Mouse (Mus musculus) liver (tissue): ENCODE measurements around the gene Alkbh3.

Experiments used
- DNase-seq: peaks from one replicate; pipeline ENCODE4 v3.0.0-alpha.2; 2020; ENCODE audit warnings: mixed read lengths

Alkbh3 gene

DNA sequence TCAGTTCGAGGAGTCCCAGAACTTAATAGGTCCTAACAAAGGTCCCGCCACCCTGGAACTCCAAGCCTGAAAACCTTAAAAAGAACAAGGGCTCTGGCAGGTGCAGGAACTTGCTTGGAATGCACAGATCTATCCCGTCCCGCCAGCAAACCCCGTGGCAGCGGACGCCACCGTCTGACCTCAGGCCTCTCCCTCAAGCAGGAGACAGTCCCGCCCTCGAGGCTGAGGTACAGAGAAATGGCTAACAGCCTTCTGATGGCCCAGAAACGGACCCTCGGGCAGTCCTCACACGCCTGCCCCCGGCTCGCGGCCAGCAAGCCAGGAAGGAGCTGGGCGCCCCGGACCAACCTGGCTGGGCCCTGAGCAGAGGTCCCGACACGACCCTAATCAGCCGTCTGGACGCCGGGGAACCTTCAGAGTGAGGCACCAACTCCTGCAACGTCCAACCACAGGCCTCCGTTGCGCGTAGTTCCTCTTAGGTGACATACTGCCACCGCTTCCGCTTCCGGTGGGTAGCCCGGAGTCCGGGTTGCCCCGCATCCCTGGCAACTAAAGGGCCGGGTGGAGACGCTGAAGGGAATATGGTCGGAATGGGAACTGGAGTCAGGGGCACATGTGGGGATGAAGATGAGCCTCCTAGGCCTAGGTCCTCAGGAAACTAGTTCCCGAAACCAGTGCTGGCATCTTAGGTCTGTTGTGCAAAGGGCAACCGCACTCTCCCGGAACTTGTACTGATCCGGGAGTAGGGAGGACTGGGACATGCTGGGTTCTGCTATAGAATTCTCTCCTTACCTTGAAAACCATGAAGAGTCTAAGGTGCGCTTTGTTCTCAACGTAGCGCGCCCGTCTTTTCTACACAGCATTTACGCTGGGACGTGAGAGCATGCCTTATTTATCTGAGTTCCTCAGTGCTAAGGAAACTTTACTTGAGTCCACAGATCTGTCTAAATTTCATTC lies at the start of gene Alkbh3:
TSS of gene Alkbh3 (minus strand) at position 473 of the 957 bp plus-strand sequence.
- DNase-seq = peak; percentile 89

DNA sequence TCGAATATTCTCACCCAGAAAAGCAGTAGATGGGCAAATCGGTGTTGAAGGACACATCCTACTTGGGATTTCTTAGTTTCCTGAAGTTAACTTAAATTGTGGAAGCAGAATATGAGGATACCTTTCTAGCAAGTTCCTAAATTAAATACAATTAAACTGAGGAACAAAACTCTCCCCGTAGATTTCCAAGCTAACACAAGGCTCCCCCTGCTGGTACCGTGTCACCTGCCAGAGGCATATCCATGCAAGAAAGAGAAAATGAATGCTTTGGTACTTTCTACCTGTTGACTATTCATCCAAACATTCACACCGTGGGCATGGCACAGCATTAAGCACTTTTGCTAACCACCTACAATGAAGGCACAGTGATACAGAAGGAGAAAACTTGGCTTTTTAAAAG lies 48.9 kb upstream of the Alkbh3 start:
- peak; percentile 9 for DNase-seq

DNA sequence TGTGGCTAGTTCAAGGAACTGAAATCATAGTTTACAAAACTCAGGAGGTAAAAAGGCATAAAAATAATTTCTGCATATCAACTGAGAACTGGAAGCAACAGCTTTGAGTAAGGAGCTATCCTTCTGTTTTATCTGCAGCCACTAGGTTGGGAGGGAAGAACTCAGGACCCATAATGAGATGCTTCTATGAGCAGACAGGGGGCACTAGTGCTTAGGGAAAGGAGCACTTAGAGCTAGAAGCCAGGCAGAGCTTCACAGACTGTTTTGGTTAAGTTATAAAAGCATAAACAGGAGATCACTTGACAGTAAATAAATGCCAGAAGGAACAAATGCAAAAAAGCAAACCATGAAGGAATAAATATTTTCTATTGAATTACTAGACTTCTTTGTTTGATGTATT lies 44.2 kb upstream of the Alkbh3 start:
- peak; percentile 9 for DNase-seq

DNA sequence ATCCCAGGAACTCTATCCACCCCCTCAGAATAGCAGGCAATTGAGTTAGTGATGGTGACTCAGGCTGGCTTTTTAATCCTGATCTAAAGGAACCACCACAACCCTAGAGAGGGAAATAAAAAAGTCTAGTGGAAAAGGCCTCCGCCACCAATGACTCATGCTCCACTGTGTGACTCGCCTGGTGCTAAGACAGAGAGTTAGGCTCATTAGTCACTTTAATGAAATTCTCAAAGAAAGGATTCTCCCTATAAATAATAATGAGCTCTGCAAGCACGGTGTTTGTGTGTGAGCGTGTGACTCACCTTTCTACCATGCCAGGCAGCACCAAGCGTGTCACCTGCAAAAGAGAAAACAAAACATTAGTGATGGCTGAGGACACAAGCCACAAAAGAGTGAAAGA lies 41.3 kb upstream of the Alkbh3 start:
- no peak for DNase-seq

DNA sequence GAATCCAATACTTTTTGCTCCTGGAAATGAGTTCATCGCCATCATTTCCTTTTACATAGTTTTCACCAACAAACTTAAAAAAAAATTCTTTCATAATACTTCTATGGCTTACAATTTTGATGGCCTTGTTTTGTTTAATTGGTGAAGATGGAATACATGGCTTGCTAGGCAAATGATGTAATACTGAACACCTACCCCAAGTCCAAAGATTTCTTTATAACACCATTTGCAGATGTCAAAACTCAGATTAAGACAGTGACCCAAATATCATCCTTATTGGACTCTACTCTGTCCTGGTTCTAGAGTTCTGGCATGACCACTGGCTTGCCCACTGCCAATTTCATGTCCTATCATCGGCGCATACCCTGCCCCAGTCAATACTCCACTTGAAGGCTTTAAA lies 40.3 kb upstream of the Alkbh3 start:
- no peak for DNase-seq

DNA sequence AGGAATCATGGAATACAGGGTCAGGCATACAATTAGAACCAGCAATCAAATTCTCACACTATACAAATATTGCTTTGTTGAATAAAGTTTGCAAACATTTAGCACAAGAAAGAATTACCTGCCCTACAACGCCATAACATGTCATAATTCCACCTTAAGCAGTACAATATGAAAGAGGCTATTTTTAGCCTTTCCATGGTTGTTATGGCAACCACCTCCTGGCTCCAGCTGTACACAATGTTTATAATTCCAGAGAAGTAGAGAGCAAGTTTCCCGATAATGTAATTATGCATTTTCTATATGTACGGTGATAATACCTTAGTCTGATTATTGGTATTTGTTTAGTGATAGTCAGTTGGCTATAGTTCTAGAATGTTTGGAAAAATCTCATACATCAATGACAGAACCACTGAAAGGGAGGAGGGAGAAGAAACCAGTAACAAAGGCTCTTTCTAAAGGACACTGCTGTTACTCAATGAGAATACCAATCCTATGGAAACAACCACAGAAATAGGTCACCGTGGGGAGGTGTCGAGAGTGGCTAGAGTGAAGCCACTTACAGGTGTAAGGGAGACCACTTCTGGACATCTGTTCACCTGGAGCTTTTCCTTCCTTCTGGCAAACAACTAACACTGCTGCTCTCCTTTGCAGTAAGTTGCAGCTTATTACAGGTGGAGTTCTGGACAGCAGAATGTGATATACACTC lies 39.0 kb upstream of the Alkbh3 start:
- DNase-seq = no peak

GRCm38 (mm10) chr2:94048733-94049470 lies 38.3 kb upstream of the Alkbh3 start:
- no peak for DNase-seq

- no peak for DNase-seq
Measured at GRCm38 (mm10) chr2:94048271-94048670, 37.7 kb upstream of the Alkbh3 start.

DNA sequence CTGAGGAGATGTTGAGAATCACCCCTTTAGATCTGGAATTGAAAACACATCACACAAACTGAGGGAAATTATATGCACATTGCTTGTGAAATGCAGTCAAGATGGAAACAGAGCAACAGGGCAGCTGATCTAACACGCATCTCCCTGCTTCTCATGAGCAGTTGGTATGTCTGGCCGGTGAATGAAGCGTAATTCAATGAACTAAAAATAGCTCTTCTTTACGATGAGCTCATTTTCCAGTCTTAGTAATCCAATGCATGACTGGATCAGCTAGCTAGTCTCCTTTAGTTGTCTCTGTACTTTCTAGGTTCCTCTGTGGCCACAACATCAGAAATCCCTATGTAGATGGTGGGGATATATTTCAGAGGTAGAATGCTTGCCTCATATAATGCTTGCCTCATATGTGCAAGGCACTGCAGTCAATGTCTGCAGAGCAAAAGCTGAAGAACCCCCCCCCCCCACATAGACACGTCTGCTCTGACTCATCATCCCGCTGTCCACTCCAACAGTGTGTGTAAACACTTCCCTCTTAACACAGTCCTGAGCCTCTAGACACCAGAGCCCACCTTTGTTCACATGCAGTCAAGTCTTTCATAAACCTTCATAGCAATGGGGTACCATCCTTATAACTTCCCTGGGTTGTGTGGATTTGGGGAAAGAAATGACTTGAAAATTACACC lies 34.9 kb upstream of the Alkbh3 start:
- DNase-seq = no peak

GRCm38 (mm10) chr2:94044174-94044573 lies 33.6 kb upstream of the Alkbh3 start:
- no peak for DNase-seq

DNA sequence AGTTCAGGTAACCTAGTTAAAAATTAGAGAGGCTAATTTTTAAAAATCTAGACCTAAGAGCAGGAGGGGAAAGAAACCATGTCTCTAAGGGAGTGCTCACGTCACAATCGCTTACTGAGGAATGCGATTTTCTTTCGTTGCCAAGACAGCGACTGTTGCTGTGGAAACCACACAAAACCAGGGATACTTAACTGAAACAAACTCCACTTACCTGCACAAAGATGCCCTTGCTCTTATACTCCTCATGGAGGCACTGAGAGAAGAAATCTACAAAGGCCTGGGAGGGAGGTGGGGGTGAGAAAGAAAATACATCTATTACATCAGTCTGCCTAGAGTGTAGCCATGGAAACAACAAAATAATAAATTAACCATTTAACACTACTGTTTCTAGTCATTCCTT lies 33.1 kb upstream of the Alkbh3 start:
- DNase-seq = no peak

GRCm38 (mm10) chr2:94042461-94042860 lies 31.9 kb upstream of the Alkbh3 start:
- no peak for DNase-seq

DNA sequence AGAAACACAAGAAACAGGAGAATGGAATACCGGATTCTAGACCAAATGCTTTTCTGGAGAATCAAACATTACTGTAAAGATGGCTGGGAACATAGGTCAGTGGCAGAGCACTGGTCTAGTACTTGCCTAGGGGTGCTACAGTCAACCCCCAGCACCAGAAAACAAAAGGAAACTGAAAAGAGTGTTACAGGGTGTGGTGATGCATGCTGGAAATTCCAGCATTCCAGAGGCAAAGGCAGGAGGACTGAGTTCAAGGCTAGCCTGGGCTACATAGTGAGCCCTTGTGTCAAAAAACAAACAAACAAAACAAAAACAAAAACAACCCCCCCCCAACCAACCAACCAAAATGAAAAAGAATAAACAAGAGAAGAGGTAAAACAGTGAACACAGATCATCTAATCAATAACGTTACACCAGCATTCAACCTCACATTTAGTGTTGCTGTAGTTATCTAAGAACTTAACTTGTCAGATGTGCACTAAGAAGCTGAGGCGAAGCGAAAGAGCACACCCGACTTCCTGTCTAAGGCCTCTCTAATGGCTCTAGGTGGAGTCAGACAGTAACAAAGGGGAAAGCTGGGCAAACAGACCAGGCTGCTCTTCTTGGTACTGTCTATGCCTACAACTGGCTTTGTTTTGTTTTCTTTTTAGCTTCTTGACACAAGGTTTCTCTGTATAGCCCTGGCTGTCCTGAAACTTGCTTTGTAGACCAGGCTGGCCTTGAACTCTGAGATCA lies 30.0 kb upstream of the Alkbh3 start:
- DNase-seq = no peak

- DNase-seq = peak; percentile 48
Measured at GRCm38 (mm10) chr2:94035428-94036331, 25.1 kb upstream of the Alkbh3 start.

- no peak for DNase-seq
Measured at GRCm38 (mm10) chr2:94030602-94031001, 20.0 kb upstream of the Alkbh3 start.

DNA sequence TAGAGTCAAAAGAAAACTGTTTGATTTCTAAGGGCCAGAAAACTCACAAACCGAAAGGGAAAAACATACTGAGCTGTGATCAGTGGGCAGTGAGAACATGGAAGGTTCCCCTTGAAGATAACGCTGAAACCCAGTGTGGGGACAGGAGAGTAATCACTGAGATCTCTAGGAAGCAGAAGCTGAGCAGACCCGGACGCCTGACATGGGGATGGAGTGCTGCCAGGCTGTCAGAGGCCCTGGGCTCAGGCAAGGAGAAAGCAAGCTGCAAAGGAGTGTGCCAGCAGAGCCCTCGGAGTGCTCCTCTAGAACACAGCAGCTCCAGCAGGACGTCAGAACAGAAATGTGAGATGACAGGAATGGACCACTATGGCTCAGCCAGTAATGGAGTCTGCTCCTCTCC lies 14.0 kb upstream of the Alkbh3 start:
- no peak for DNase-seq

- peak; percentile 79 for DNase-seq
Measured at GRCm38 (mm10) chr2:94002331-94002730, 8.3 kb downstream of the Alkbh3 start.

DNA sequence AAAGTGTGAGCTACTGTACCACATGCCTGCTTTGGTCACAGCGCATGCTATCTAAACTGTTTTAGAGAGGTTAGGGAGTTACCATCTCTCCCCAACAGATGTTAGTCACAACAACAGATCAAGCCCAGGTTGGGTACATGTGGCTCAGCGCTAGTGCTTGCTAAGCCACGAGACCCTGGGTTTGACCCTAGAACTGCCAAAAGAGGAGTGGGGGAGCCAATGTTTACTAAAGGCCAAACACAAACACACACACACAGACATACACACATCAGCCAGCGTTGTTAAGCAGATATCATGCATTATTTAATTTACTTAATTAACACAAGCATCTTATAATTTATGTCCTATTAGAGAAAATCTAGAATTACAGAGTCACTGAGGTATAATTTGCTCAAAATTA lies 8.7 kb downstream of the Alkbh3 start:
- no peak for DNase-seq

- DNase-seq = no peak
Measured at GRCm38 (mm10) chr2:94001411-94001810, 9.2 kb downstream of the Alkbh3 start.

DNA sequence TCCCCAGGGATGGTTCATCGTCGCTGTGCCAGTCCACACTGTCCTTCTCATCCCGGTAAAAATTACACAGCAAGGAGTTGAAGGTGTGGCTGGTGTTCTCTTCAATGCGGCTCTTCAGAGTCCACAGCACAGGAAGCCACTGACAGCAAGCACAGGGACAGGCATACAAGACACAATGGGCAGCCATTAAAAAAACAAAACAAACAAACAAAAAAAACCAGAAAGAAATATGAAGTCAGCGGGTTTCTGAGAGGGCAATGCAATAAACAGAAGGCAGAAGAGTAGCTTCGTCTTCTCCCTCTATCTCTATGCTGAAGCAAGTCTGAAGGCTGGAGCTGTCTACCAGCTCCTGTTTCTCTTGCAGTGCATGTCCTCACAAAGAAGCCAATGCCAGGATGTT lies 14.4 kb downstream of the Alkbh3 start, which contains the start of gene Gm27027:
TSS of gene Gm27027 (minus strand) at position 101 of the 400 bp plus-strand sequence.
- DNase-seq = no peak

- DNase-seq = no peak
Measured at GRCm38 (mm10) chr2:93992810-93993209, 17.8 kb downstream of the Alkbh3 start.
